Mouse (Mus musculus) lung, adult 18-20 months (tissue): ENCODE data around the gene Csf3.
A peak's percentile ranks its signal among the peaks of the same experiment; 100 is the strongest.
"Not testable (repeated sequence)": the region's sequence is repeated elsewhere in the genome, so short reads cannot be mapped to it uniquely, and the experiment has no call there.

Experiments used
- DNase-seq, 2 experiments: peaks; one replicate each; pipeline ENCODE4 v3.0.0; 2022; ENCODE audit warnings: mixed read lengths in 2 of 2

Gene Csf3

DNA sequence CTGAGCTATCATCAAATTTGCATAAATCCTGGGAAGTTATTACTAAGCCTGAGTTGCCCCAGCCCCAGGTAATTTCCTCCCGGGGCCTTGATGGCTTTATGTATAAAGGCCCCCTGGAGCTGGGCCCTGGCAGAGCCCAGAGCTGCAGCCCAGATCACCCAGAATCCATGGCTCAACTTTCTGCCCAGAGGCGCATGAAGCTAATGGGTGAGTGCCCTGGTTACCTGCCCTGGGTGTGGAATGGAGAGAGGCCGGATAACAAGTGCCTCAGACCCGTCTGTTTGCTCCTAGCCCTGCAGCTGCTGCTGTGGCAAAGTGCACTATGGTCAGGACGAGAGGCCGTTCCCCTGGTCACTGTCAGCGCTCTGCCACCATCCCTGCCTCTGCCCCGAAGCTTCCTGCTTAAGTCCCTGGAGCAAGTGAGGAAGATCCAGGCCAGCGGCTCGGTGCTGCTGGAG lies at the start of gene Csf3:
TSS of gene Csf3 (plus strand) at position 51 of the 458 bp plus-strand sequence.
- no peak for DNase-seq

DNA sequence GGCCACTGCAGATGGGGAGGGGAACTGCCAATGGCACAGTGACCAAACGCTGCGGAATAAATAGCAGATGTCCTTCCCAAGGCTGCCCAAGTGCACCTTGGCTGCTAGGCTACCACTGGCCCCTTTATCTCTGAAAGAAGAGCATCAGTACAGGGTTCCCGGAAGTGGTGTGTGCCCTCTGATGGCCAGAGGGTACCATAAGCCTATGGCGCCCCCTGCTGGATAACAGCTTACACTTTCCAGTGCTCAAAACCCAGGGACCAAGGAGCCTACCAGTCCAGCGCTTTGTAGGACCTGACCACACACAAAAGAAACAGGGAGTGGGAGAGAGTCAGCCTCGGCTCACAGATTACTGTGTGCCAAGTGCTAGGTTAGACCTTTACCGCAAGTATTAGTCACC lies 46.0 kb upstream of the Csf3 start:
- peak; percentile 17 to 38 for DNase-seq

DNA sequence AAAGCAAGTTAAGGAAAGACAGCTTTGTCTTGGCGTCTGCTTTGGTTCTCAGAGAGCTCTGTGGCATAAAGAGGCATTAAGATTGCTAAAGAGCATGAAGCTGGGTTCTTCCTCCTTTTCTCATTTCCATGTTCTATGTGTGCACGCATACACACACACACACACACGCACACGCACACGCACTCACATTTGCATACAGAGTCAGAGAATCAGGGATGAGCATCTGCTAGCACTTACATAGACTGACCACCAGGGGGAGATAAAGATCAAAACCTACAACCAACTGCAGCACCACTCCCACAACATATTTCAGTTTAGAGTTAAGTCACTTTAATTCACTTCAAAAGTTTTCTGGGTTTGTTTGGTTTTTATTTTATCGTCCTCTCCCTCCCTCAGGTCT lies 40.5 kb upstream of the Csf3 start:
- peak in 1 of 2 experiments; percentile 40 for DNase-seq

GRCm38 (mm10) chr11:98664091-98664490 lies 37.0 kb upstream of the Csf3 start, which contains the start of gene Gsdma:
TSS of gene Gsdma (plus strand) at chr11:98664351.
- DNase-seq, result no peak

- no peak for DNase-seq
Observed at GRCm38 (mm10) chr11:98668984-98669383, 32.1 kb upstream of the Csf3 start.

GRCm38 (mm10) chr11:98671284-98671815 lies 29.7 kb upstream of the Csf3 start:
- no peak for DNase-seq

- DNase-seq, result no peak
Observed at GRCm38 (mm10) chr11:98671857-98672256, 29.2 kb upstream of the Csf3 start.

DNA sequence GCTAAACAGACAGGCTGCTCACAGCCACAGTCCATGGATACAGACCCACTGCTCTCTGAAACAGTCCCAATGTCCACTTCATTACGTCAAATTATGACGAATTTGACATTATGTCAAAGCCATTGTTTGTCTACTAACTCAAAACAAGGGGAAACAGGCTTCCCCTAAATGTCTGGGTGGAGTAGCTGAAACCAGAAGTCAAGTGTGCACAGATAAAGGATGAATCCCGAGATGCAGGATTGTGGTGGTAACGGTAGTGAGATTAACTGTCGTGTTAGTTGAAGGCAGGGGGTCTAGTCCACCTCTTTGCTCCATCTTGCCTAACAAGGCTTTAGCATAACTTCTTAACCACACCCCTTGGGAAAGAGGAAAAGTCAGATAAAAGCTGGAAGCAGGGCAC lies 28.6 kb upstream of the Csf3 start:
- no peak for DNase-seq

- peak; percentile 28 to 54 for DNase-seq
Observed at GRCm38 (mm10) chr11:98673136-98673535, 27.9 kb upstream of the Csf3 start.

GRCm38 (mm10) chr11:98675829-98676363 lies 25.2 kb upstream of the Csf3 start:
- DNase-seq, result no peak

GRCm38 (mm10) chr11:98680023-98680422 lies 21.0 kb upstream of the Csf3 start:
- DNase-seq, result no peak

GRCm38 (mm10) chr11:98680595-98680994 lies 20.5 kb upstream of the Csf3 start:
- DNase-seq, result not testable (repeated sequence)

DNA sequence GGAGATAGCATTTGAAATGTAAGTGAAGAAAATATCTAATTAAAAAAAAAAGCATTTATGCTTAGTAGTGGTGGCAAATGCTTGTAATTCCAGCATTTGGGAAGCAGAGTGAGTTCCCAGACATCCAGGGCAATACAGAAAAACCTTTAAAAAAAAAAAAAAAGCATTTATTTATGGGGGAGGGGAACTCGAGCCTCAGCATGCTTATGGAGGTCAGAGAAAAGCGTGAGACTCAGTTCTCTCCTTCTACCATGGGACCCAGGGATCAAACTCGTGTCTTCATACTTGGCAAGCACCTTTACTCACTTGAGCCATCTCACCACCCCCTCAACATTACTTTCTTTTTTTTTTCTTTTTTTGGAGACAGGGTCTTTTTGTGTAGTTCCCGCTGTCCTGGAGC lies 19.9 kb upstream of the Csf3 start:
- no peak for DNase-seq

- DNase-seq, result peak; percentile 96 to 97
Observed at GRCm38 (mm10) chr11:98681786-98682745, 19.0 kb upstream of the Csf3 start, which contains the start of gene Psmd3. TSS of gene Psmd3 (plus strand) at chr11:98682554.

DNA sequence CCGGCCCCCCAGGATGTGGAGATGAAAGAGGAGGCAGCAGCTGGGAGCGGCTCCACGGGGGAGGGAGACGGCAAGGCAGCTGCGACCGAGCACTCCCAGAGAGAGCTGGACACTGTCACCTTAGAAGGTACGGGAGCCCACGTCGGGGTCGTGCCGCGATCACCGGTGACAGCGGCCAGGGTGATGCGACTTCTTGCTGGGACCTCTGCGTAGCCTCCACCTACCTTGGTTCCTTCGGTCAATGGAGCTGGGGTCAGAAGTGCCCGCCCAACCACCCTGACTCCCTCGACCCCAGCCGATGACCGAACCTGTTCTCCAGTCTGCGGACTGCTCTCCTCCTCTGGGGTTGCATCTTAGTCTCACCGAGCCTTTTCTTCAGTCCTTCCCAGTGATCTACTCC lies 18.3 kb upstream of the Csf3 start:
- DNase-seq, result no peak

DNA sequence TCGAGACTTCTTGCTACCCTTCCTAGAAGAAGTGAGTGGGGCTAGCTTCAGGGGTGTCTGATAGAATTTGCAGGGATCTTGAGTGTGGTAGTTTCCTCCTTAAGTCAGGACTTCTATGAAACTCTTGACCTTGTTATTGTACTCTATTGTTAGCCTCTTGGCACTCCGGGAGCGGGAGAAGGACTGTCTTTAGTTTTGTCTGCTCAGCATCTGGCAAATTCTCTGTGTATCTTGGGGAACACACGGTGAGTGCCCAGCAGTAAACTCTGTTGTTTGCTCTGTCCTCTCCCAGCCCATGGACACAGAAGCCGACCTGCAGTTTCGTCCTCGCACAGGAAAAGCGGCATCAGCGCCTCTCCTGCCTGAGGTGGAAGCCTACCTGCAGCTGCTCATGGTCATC lies 15.4 kb upstream of the Csf3 start:
- no peak for DNase-seq

GRCm38 (mm10) chr11:98686976-98687375 lies 14.1 kb upstream of the Csf3 start:
- no peak for DNase-seq

DNA sequence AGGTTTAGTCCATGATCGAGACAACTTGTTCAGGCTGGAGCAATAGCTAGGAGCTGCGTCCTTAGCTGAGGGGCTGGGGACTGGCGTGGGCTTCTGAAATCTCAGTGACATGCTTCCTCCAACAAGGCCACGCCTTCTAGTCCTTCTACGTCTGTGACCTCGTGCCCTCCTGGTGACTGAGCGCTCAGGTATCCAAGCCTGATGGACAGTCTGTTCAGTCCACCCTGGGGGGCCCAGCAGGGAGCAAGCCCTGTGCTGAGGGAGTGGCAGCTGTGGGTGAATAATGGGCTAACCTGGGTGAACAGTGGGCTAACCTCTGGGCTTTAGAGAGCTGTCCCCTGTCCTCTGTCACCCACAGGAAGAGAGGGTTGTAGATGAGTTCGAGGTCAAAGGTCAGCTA lies 13.1 kb upstream of the Csf3 start:
- no peak for DNase-seq

DNA sequence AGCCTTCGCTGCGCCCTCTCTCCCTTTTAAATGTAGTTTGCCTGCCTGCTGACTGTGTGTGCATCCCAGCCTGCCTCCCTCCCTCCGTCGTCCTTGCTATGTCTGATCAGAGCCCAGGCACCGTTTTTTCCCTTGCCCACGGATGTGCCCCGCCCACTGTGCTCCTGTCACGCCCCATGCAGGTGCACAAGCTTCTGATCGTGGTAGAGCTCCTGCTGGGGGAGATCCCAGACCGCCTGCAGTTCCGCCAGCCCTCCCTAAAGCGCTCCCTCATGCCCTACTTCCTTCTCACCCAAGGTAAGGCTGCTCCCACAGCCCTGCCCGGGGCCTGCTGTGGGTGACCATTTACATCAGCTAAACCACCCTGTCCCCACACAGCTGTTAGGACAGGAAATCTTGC lies 7.9 kb upstream of the Csf3 start:
- DNase-seq, result no peak

DNA sequence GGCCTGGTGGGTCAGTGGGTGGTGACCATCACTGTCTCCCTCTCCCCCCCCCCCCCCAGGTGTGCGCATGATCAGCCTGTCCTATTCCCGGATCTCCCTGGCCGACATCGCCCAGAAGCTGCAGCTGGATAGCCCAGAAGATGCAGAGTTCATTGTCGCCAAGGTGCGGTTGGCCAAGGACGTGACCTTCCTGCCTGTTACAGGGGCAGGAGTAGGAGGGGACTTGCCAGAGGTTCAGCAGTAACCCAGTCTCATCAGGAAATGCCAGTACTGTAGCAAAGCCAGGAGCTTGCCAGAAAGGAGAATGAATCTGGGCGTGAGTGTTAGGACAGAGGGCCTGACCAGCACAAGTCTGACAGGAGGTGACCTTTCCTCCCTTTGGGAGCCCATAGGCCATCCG lies 7.3 kb upstream of the Csf3 start:
- no peak for DNase-seq

GRCm38 (mm10) chr11:98694301-98694700 lies 6.8 kb upstream of the Csf3 start:
- no peak for DNase-seq

DNA sequence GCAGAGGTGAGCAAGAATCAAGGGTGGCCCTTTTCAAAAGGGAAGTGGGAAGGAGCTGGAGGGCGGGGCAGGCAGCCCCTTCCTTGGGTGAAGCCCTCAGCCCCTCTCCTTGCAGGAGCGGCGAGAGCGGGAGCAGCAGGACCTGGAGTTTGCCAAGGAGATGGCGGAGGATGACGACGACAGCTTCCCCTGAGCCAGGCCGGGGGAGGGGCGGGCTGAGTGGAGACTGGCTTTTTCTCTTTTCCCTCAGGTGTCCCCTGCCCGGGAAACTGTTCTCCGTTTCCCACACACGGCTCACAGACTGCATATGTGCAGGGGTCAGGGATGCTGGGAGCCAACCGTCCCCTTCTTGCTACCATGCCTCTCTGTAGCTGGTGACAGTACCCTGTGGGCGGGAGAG lies 5.7 kb upstream of the Csf3 start:
- DNase-seq, result no peak

DNA sequence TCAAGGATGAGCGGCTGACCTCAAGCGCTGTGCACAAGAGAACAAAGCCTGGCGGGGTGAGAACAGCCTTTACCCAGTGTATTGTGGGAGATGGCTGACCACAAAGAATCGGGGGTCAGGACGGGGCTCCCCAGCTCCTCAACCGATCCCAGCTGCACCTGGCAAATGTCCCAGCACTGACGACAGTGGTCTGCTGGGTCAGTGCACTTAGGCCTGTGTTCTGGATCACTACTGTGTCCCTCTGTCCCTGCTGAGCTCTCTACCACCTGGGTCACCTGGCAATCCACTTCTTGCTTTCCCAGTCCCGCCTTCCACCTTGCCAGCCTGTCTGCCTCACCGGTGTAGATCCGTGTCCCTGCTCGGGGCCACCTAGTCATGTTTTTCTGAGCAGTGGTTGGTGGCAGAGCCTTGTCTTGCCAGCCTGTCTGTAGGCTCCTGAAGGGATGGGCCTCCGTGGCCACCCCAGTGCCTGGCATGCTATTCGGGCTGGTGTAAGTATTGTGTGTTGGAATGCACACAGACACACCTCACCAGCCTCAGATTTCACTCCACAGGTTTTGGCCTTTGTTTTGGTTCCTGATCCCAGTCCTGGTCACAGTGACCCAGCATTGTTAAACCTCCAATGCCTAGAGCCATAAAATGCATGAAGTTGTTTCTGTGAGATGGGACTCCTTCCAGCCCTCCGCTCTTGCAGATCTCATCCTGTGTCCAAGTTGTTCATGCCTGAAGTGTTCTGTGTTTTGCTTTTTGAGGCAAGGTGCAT lies 4.4 kb upstream of the Csf3 start:
- peak in 1 of 2 experiments; percentile 55 for DNase-seq
